Mouse (Mus musculus): ENCODE data around the gene Amhr2. TPM values are rescaled to one million over a fixed set of nuclear protein-coding genes. Genes with fewer than 3 reads are reported as not detected.

The Amhr2 gene
- total RNA-seq, 2 experiments from 2014 or later: 4.5 to 5.0 TPM

GRCm38 (mm10) chr15:102463666-102464065 is 18.5 kb downstream of the Amhr2 start:
- intact Hi-C loops (cut with DNase I; ENCODE audit: low total_unique reads): no loop called here
- DNase-seq: no peak

GRCm38 (mm10) chr15:102468675-102469370 is 23.7 kb downstream of the Amhr2 start:
- DNase-seq: no peak
- intact Hi-C loops (cut with DNase I; ENCODE audit: low total_unique reads): no loop called here

GRCm38 (mm10) chr15:102470183-102470604 is 25.0 kb downstream of the Amhr2 start, which contains the start of gene Pcbp2:
Gene Pcbp2 (plus strand): TSS chr15:102470539.
- DNase-seq: peak; percentile 98
- intact Hi-C loops (cut with DNase I; ENCODE audit: low total_unique reads): no loop called here

- intact Hi-C loops (cut with DNase I; ENCODE audit: low total_unique reads): no loop called here
- DNase-seq: peak; percentile 89
Observed at GRCm38 (mm10) chr15:102470605-102471294, 25.6 kb downstream of the Amhr2 start.

GRCm38 (mm10) chr15:102471295-102471645 is 26.1 kb downstream of the Amhr2 start:
- intact Hi-C loops (cut with DNase I; ENCODE audit: low total_unique reads): no loop called here
- no peak for DNase-seq

GRCm38 (mm10) chr15:102471727-102472126 is 26.6 kb downstream of the Amhr2 start:
- no peak for DNase-seq

GRCm38 (mm10) chr15:102473246-102473645 is 28.1 kb downstream of the Amhr2 start:
- intact Hi-C loops (cut with DNase I; ENCODE audit: low total_unique reads): no loop called here
- DNase-seq: no peak

More at GRCm38 (mm10) chr15:102471727-102472126, 26.6 kb downstream of the Amhr2 start:
- intact Hi-C loops (cut with DNase I; ENCODE audit: low total_unique reads): no loop called here

DNA sequence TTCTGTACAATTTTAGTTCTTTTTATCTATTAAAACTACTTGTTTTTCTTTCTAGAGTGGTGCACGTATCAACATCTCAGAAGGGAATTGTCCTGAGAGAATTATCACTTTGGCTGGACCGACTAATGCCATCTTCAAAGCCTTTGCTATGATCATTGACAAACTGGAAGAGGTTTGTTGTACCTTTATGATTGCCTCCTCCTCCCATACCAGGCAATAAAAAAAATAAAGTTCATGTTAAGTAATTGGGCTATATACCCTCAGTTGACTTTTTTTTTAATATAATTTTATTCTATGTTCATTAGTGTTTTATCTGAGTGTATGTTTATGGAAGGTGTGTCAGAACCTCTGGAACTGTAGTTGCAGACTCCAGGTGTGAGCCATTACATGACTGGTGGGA is 29.4 kb downstream of the Amhr2 start:
- intact Hi-C loops (cut with DNase I; ENCODE audit: low total_unique reads): no loop called here
- DNase-seq: no peak

- no peak for DNase-seq
Observed at GRCm38 (mm10) chr15:102483136-102483535, 38.0 kb downstream of the Amhr2 start.

DNA sequence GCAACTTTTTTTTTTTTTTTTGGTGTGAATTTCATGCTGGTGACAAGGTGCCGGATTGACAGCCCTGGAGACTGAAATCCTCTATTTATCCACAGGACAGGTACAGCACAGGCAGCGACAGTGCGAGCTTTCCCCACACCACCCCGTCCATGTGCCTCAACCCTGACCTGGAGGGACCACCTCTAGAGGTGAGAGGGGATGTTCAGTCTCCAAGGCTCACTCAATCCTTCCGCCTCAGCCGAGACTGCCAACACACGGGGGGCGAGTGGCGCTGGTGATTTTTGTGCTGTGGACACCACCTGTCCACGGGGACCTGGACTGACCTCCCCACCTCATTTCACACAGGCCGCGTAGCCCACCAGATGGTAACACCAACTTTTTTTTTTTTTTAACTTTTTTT is 40.7 kb downstream of the Amhr2 start:
- DNase-seq: no peak
- intact Hi-C loops (cut with DNase I; ENCODE audit: low total_unique reads): no loop called here

More at GRCm38 (mm10) chr15:102483136-102483535, 38.0 kb downstream of the Amhr2 start:
- intact Hi-C loops (cut with DNase I; ENCODE audit: low total_unique reads): no loop called here

DNA sequence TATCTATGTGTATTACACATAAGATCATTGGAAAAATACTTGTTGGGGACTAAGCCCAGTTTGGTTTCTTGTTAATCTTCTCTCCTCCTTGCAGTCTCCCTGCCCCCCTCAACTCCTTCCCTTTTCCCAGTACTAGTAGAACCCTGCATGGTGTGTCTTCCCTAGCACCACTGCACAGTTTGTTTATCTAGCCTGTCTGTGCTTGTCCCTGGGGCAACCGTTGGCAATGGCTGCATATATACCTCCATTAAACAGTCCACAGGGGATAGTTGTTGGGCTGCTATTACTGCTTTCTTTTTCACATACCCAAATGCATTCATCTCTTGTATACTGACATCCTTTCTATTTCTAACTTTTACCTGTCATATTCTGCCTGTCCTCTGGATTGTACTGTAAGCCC is 42.5 kb downstream of the Amhr2 start:
- intact Hi-C loops (cut with DNase I; ENCODE audit: low total_unique reads): no loop called here
- DNase-seq: no peak

DNA sequence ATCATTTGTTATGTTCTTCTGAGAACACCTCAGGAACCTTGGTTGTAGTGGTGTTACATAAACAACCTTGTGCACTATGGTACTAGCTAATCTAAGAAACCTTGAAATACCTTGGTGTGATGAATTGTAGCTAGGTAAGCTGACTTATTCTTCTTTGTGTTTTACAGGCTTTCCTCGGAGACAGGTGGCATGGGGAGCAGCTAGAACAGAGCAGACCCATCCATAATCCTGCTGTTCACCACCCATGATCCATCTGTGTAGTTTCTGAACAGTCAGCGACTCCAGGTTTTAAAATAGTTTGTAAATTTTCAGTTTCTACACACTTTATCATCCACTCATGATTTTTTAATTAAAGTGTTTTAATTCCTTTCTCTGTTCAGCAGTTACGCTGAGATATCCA is 53.2 kb downstream of the Amhr2 start:
- intact Hi-C loops (cut with DNase I; ENCODE audit: low total_unique reads): no loop called here
- DNase-seq: no peak

DNA sequence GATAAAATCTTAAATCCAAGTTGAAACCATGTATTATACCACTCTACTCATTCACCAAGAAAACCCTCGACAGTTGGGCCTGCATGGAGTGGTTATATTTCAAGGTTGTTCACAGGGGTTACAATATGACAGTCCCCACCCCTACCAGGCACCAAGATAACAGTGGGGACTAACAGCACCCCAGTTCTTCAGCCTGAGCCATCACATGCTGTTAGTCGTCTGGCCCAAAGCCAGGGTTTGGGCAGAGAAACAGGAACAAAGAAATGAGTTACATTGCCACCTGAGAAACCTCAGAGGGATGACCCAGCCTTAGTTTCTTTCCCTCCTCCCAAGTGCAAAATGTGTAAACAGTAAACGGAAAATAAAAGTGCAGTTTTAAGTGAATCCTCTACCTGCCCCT is 54.2 kb downstream of the Amhr2 start:
- intact Hi-C loops (cut with DNase I; ENCODE audit: low total_unique reads): no loop called here
- no peak for DNase-seq

GRCm38 (mm10) chr15:102499851-102500250 is 54.7 kb downstream of the Amhr2 start:
- intact Hi-C loops (cut with DNase I; ENCODE audit: low total_unique reads): no loop called here
- no peak for DNase-seq

DNA sequence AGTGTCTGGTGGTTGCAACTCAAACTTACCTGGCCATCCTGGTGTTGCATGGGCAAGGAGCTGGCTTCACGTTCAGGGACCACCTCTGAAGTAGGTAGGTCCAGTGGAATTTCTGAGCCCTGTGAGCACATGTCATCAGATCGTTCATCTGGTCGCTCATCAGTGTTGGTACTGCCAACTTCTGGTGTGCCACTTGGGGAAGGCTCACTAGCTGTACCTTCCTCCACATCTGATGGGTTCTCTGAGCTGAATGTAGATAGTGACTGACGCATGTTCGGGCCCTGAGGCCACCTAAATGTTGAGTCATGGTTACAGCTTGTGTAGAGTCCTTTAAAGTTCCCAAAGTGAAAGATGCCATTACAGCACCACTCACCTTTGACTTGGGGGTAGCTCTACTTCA is 55.3 kb downstream of the Amhr2 start:
- no peak for DNase-seq
- intact Hi-C loops (cut with DNase I; ENCODE audit: low total_unique reads): no loop called here

DNA sequence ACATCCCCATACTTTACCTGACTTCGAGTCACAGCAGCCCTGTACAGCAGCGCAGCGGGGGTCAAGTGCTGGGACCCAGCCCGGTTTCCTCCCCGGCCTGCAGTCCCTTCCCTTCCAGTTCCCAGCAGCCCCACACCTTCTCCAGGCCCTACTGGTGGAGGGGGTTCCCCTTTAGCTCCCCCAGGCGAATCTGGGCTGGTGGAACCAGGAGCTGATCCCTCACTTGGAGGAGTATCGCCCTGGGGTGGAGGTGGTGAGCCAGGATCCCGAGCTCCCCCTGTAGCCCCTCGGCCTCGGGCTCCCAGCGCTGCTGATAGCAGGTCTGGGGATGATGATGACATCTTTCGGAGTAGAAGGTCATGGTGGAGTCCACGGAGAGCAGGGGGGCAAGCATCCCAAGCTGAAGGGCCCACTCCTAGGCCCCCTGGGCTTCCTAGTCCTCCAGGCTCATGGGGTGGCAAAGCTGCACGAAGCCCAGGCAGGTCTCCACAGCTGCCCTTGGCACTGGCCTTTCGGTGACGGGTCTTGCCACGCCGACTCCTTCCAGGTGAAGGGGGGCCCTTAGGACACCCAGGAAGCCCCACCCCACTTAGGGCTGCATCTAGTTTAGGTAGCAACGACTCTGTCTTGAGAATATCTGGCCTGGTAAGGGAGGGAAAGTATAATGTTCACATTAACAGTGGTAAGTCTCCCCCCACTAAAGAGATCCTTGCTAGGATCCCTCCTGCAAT is 56.1 kb downstream of the Amhr2 start:
- intact Hi-C loops (cut with DNase I; ENCODE audit: low total_unique reads): no loop called here
- DNase-seq: no peak

GRCm38 (mm10) chr15:102502254-102502840 is 57.2 kb downstream of the Amhr2 start:
- intact Hi-C loops (cut with DNase I; ENCODE audit: low total_unique reads): no loop called here
- DNase-seq: no peak

- no peak for DNase-seq
- intact Hi-C loops (cut with DNase I; ENCODE audit: low total_unique reads): no loop called here
Observed at GRCm38 (mm10) chr15:102503447-102503846, 58.3 kb downstream of the Amhr2 start, which contains the start of gene Gm10337. Gene Gm10337 (plus strand): TSS chr15:102503722.
